Comparison of ENCODE assay signal across 8 mouse cellular contexts in the genomic region with DNA sequence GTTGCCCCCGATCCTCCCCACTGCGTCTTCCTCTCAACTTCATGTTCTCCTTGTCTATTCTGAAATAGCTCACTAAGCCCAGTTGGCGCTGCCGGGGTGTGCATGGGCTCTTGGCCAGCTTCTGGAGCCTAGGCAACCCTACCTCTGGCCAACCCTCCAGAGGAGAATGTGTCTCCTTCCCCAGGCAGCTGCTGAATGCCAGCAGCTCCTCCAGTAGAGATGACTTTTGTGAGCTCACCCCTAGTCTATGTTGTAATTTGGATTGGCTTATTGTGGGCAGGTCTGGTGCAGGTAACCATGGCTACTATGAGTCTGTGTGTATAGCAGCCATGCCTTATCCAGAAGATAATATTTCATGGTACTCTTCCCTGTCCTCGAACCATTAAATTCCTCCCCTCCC.
DNase-seq lines count a peak whose midpoint lies in the region; ATAC-seq lines count a peak whose summit lies in the region.

No protein-coding gene starts in this region.

- ATAC-seq in cerebellum, adult (ENCODE audit: insufficient number of reproducible peaks, low FRiP score, low TSS enrichment): no peak

- peak; percentile 11 for DNase-seq in cerebellum, adult 11 months
- DNase-seq in ovary, postnatal 14 days (ENCODE audit: low spot score): peak; percentile 17
- no peak for DNase-seq in ovary, adult 18-20 months (ENCODE audit: low spot score)
- peak; percentile 50 to 69 for DNase-seq in layer of hippocampus, adult 18-20 months (ENCODE audit: low spot score in 2 of 2)
- DNase-seq in lung, postnatal 25 days (ENCODE audit: low spot score): peak; percentile 61
- DNase-seq in urinary bladder, postnatal 4 days (ENCODE audit: low spot score in 2 of 2): peak; percentile 48 to 72
- no peak for DNase-seq in retina, postnatal 1 day

Comparison
In these comparisons a context has a peak if more than half of its experiments do, and no peak if none do; other contexts are left out.
1. DNase-seq: peak in cerebellum, adult 11 months (single experiment), ovary, postnatal 14 days (single experiment), layer of hippocampus, adult 18-20 months (2 of 2), lung, postnatal 25 days (single experiment) and urinary bladder, postnatal 4 days (2 of 2); none in ovary, adult 18-20 months (single experiment) and retina, postnatal 1 day (single experiment).